Mouse (Mus musculus): ENCODE data around the gene Fbxo47. TPM values are rescaled to one million over a fixed set of nuclear protein-coding genes. Genes with fewer than 3 reads are reported as not detected.
"Not testable (repeated sequence)": the region's sequence is repeated elsewhere in the genome, so short reads cannot be mapped to it uniquely, and the experiment has no call there.

Fbxo47 gene
- polyA plus RNA-seq, 1 experiment from 2014 or later = 0.84 TPM

DNA sequence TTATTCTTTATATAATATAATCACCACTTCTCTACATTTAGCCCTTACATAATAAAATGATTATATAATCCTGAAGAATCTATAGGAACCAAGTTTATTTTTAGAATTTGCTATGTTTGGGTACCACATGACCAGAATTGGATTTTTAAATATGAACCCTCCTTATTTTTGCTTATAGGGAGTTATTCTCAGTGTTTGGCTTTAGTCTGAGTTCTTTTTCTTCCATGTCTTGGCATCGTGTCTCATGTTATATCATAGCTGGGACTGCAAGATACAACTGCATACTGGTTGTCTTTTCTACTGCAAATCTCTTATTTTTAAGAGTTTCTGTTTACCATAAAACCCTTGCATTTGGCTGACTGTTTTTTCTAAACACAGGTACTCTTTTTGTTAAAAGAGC is 9.6 kb downstream of the Fbxo47 start:
- H3K4me3 ChIP-seq = no peak overlapping the region
- H3K36me3 ChIP-seq = no peaks in the 10 kb centered on the region
- H3K9ac ChIP-seq = no peak overlapping the region
- H3K27ac ChIP-seq = no peak overlapping the region
- H3K27me3 ChIP-seq = no peaks in the 10 kb centered on the region
- no peak overlapping the region for H3K4me2 ChIP-seq
- 90% methylated on average over 1 of the region's 1 CpGs for WGBS
- no peaks in the 10 kb centered on the region for H3K9me3 ChIP-seq
- ATAC-seq (ENCODE audit: insufficient number of reproducible peaks, insufficient read depth, low FRiP score, low TSS enrichment, low read depth) = no peak
- H3K4me1 ChIP-seq = no peaks in the 10 kb centered on the region

DNA sequence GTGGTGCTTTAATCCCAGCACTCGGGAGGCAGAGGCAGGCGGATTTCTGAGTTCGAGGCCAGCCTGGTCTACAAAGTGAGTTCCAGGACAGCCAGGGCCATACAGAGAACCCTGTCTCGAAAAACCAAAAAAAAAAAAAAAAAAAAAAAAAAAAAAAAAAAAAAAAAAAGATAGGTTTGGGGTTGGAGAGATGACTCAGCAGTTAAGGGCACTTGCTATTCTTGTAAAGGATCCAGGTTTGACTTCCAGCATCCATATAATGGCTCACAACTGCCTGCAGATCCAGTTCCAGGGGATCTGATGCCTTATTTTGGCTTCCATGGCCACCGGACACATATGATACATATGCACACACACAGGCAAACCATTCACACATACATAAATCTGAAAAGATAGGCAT is 11.6 kb downstream of the Fbxo47 start:
- H3K27ac ChIP-seq; H3K4me3 ChIP-seq; H3K36me3 ChIP-seq; H3K9me3 ChIP-seq; ATAC-seq (ENCODE audit: insufficient number of reproducible peaks, insufficient read depth, low FRiP score, low TSS enrichment, low read depth); H3K4me1 ChIP-seq; H3K4me2 ChIP-seq; H3K9ac ChIP-seq; H3K27me3 ChIP-seq: not testable (repeated sequence)
- 81% methylated on average over 5 of the region's 5 CpGs for WGBS

DNA sequence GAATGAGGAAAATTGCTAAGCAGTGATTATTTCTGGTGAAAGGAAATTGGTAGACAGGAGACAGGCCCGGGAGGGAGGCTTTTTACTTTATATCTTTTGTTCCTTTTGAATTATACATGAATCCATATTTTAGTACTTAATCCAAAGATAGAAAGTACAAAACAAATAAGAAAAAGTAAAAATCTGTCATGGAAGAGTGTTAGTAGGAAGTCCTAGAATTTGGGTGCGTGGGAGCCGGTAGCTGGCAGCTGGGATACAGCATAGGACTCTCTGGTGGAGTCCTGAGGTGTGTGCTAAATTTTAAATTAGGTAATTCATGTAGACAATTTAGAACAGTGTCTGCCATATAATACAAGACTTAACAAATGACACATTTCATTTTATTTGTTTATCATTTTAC is 16.4 kb downstream of the Fbxo47 start:
- Histone ChIP-seq H3K36me3 (no peaks in the 10 kb centered on the region), H3K4me3 (no peak overlapping the region), H3K27ac (no peak overlapping the region), H3K27me3 (no peaks in the 10 kb centered on the region), H3K4me1 (no peaks in the 10 kb centered on the region), H3K9ac (no peak overlapping the region), H3K9me3 (no peaks in the 10 kb centered on the region), H3K4me2 (no peak overlapping the region)
- ATAC-seq (ENCODE audit: insufficient number of reproducible peaks, insufficient read depth, low FRiP score, low TSS enrichment, low read depth) = no peak
- 88% methylated on average over 3 of the region's 3 CpGs for WGBS

DNA sequence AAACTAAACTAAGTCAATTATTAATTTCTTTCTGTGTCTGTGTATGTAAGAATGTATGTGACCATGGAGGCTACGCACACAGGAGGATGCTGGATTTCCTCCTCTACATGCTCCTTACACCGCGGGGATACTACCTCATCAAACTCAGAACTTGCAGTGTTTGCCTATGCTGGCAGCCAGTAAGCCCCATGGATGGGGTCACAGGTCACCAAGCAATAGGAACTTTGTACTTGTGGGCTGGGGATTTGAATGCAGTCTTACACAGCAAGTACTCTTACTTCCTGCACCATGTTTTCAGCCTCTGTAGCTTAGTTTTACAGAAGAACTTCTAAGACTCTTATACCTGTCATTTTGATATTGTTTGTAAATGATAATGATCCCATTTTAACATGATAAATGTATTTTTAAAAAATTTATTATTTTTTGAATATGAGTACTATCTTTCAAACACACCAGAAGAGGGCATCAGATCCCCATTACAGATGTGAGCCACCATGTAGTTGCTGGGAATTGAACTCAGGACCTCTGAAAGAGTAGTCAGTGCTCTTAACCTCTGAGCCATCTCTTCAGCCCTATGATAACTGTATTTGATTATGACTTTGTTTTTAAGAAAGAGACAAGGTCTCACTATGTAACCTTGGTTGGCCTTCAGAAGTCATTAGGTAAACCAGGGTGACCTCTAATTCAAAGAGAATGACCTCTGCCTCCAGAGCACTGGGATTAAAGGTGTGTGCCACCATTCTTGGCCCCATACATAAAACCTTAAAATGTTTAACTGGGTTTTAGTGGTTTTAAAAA is 17.7 kb downstream of the Fbxo47 start:
- H3K27me3 ChIP-seq = no peaks in the 10 kb centered on the region
- ATAC-seq (ENCODE audit: insufficient number of reproducible peaks, insufficient read depth, low FRiP score, low TSS enrichment, low read depth) = no peak
- H3K4me3 ChIP-seq = no peak overlapping the region
- no peak overlapping the region for H3K9ac ChIP-seq
- no peak overlapping the region for H3K27ac ChIP-seq
- H3K36me3 ChIP-seq = no peaks in the 10 kb centered on the region
- H3K4me1 ChIP-seq = no peaks in the 10 kb centered on the region
- no peaks in the 10 kb centered on the region for H3K9me3 ChIP-seq
- H3K4me2 ChIP-seq = no peak overlapping the region
- WGBS = 88% methylated on average over 3 of the region's 3 CpGs

DNA sequence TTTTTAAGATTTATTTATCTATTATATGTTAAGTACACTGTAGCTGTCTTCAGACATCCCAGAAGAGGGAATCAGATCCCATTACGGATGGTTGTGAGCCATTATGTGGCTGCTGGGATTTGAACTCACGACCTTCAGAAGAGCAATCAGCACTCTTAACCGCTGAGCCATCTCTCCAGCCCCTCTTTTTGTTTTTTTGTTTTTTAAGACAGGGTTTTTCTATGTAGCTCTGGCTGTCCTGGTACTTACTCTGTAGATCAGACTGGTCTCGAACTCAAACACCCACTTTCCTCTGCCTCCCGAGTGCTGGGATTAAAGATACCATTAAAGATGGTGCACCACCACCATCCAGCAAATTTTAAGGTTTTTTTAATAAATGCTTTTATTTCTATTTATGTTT is 18.5 kb downstream of the Fbxo47 start:
- Histone ChIP-seq H3K4me2 (no peak overlapping the region), H3K9ac (no peak overlapping the region), H3K4me1 (no peaks in the 10 kb centered on the region), H3K9me3 (no peaks in the 10 kb centered on the region), H3K27me3 (no peaks in the 10 kb centered on the region), H3K36me3 (no peaks in the 10 kb centered on the region), H3K4me3 (no peak overlapping the region), H3K27ac (no peak overlapping the region)
- 88% methylated on average over 5 of the region's 5 CpGs for WGBS
- ATAC-seq (ENCODE audit: insufficient number of reproducible peaks, insufficient read depth, low FRiP score, low TSS enrichment, low read depth) = no peak

DNA sequence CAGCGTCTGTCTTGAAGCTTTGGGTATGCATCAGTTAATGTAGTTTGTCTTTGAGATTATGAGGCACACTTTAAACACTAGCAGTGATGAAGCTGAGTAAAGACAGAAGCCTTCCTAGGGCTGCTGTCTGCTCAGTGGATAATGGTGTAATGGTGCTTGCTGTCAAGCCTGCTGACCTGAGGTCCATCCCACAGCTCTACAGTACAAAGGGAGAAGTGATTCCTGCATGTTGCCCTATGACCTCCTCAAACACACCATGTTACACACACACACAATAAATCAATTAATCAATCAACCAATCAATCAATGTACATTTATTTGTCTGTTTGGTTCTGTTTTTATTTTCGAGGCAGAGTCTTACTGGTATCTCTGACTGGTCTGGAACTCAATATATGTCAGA is 21.8 kb downstream of the Fbxo47 start:
- no peak for ATAC-seq (ENCODE audit: insufficient number of reproducible peaks, insufficient read depth, low FRiP score, low TSS enrichment, low read depth)
- 72% methylated on average over 2 of the region's 2 CpGs for WGBS

DNA sequence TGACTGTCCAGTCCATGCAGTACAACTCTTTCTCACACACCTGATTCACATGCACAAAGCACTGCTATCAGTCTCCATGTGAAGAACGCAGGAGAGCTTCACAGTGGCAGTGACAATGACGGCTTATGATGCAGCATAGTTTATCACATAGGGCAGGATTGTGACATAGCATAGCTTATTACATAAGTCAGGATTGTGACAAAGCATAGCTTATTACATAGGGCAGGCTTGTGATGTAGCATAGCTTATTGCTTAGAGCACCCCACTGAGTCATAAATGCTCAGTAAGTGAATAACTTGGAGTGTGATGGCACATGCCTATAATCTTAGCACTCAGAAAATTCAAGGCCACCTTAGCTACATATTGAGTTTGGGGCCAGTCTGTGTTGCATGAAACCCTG is 28.5 kb downstream of the Fbxo47 start:
- Histone ChIP-seq H3K9me3 (no peaks in the 10 kb centered on the region), H3K9ac (no peak overlapping the region)
- WGBS = 89% methylated on average over 2 of the region's 2 CpGs

More for the DNA sequence above, 21.8 kb downstream of the Fbxo47 start:
- Histone ChIP-seq H3K4me3 (no peak overlapping the region), H3K4me1 (no peaks in the 10 kb centered on the region), H3K9ac (no peak overlapping the region), H3K27ac (no peak overlapping the region), H3K4me2 (no peak overlapping the region), H3K9me3 (no peaks in the 10 kb centered on the region), H3K36me3 (no peaks in the 10 kb centered on the region), H3K27me3 (no peaks in the 10 kb centered on the region)

DNA sequence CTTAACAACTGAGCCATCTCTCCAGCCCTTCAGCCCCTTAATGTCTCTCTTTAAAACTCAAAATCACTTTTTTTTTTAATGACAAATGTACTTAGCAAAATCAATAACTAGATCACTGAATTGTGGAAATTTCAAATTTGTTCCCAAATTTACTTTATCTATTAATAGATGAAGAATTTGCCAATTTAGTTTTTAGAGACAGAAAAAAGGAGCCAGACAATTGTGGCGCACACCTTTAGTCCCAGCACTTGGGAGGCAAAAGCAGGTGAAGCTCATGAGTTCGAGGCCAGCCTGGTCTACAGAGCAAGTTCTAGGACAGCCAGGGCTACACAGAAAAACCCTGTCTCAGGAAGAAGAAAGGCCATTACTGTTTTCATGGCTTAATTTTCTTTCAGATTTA is 32.4 kb downstream of the Fbxo47 start:
- Histone ChIP-seq H3K9me3 (no peaks in the 10 kb centered on the region), H3K4me3 (no peak overlapping the region), H3K36me3 (no peaks in the 10 kb centered on the region), H3K4me2 (no peak overlapping the region), H3K27ac (no peak overlapping the region), H3K27me3 (no peaks in the 10 kb centered on the region), H3K9ac (no peak overlapping the region), H3K4me1 (no peaks in the 10 kb centered on the region)
- ATAC-seq (ENCODE audit: insufficient number of reproducible peaks, insufficient read depth, low FRiP score, low TSS enrichment, low read depth) = no peak
- WGBS = 89% methylated on average over 2 of the region's 2 CpGs

More for the DNA sequence above, 28.5 kb downstream of the Fbxo47 start:
- no peak overlapping the region for H3K4me2 ChIP-seq
- no peaks in the 10 kb centered on the region for H3K27me3 ChIP-seq
- H3K4me1 ChIP-seq = no peaks in the 10 kb centered on the region
- no peaks in the 10 kb centered on the region for H3K36me3 ChIP-seq
- H3K4me3 ChIP-seq = no peak overlapping the region
- ATAC-seq (ENCODE audit: insufficient number of reproducible peaks, insufficient read depth, low FRiP score, low TSS enrichment, low read depth) = no peak
- H3K27ac ChIP-seq = no peak overlapping the region

DNA sequence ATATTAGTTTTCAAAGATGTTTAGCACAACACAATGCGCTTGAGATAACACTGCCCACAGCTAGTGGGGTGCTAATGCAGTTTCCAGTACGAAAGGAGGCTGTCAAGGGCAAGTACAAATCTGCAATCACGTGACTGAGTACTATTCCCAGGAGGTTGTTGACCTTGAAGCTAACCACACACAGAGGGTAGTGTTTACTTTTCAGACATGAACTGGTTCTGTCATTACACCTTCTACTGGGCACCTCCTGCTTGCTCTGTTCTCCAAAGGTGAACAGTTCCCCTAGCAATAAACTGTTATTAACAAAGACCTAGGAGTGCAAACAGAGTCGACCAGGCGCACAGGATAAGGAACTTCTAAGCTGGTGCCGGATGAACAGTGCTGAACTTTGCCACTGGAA is 33.6 kb downstream of the Fbxo47 start:
- Histone ChIP-seq H3K36me3 (no peaks in the 10 kb centered on the region), H3K9ac (no peak overlapping the region), H3K4me2 (no peak overlapping the region), H3K27ac (no peak overlapping the region), H3K9me3 (no peaks in the 10 kb centered on the region), H3K27me3 (no peaks in the 10 kb centered on the region), H3K4me3 (no peak overlapping the region), H3K4me1 (no peaks in the 10 kb centered on the region)
- WGBS = 63% methylated on average over 6 of the region's 6 CpGs
- no peak for ATAC-seq (ENCODE audit: insufficient number of reproducible peaks, insufficient read depth, low FRiP score, low TSS enrichment, low read depth)

DNA sequence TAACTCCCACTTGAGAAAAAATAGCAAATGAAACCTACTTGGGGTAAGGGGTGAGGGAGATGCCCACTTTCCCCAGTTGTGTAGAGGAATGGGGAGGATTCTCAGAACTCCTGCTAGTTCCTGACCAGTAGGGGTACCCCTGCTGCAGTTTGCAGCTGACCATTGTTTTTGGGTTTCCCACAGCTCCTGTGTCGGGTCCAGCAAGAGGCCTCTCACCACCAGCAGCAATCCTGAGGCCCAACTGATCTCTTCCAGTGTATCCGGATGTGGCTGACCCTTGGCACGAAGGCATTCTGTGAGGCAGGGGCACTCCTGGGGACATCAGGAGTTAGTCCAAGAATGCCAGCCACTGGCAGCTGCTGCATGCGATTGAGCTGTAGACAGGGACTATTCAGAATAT is 42.0 kb downstream of the Fbxo47 start:
- Histone ChIP-seq H3K27me3 (no peaks in the 10 kb centered on the region), H3K27ac (peak overlapping the region; percentile 30), H3K36me3 (peaks cover 15% of the 10 kb centered on the region), H3K4me1 (peaks cover 16% of the 10 kb centered on the region; the same call in 1 of the 2 replicates), H3K4me2 (peak overlapping the region; percentile 59), H3K9me3 (no peaks in the 10 kb centered on the region), H3K4me3 (peak overlapping the region; percentile 50), H3K9ac (peak overlapping the region; percentile 54)
- ATAC-seq (ENCODE audit: insufficient number of reproducible peaks, insufficient read depth, low FRiP score, low TSS enrichment, low read depth) = no peak
- WGBS = 40% methylated on average over 4 of the region's 4 CpGs

DNA sequence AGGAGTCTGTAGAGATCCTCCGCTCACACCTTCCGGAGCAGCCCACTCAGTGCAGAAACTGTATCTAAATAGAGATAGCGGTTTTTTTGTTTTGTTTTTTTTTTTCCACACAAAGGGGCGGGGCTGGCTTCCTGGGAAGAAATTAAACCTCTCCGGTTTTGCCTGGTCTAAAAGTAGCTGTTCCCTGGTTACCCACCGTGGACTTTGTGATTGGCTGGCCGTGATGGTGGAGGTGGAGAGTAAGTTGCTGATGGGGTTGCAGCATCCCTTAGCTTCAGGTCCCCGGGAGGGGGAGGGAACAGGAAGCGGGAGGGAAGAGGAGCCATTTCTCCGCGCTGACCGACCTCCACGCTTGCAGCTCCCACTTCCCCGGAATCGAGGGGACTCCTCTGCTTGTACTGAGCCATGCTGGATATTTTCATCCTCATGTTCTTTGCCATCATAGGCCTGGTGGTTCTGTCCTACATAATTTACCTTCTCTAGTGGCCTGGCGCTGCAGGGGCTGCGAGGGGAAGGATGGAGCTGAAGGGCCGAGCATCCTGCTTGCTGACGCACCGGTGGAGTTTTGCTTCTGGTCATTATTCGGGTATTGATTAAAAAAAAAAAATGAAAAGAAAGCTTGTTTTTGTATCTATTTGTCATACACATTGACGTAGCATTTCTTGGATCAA is 42.8 kb downstream of the Fbxo47 start:
- Histone ChIP-seq H3K4me1 (peaks cover 16% of the 10 kb centered on the region; the same call in 1 of the 2 replicates), H3K27me3 (no peaks in the 10 kb centered on the region), H3K4me2 (peak overlapping the region; percentile 59), H3K36me3 (peaks cover 24% of the 10 kb centered on the region), H3K4me3 (peak overlapping the region; percentile 50), H3K9ac (peak overlapping the region; percentile 69), H3K9me3 (no peaks in the 10 kb centered on the region), H3K27ac (peak overlapping the region; percentile 85)
- peak; percentile 75; the same call in 1 of the 2 replicates for ATAC-seq (ENCODE audit: insufficient number of reproducible peaks, insufficient read depth, low FRiP score, low TSS enrichment, low read depth)
- WGBS = 1% methylated on average over 22 of the region's 22 CpGs

DNA sequence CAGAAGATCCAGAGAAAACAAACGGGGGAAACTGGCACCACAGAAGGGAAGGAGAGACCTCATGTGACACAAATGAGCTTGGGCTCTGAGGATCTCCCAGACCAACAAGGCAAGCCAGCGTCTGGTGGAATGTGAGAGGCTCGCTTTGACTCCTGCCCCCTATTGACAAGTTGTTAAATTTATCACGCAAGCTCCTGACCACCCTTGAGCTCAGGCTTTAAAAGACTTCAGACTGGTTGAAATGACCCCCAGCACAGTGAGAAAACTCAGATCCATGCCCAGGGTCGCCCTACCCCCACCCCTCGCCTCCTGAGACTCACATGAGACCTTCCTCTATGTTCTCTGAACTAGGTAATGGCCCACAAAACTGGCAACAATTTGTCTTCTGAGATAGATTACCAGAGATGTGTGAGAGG is 43.4 kb downstream of the Fbxo47 start, which contains the start of gene B230217C12Rik:
B230217C12Rik (plus strand) TSS at position 242 of the 416 bp plus-strand sequence.
- H3K4me3 ChIP-seq = peak within 1 kb of the TSS; percentile 50
- no peaks in the 10 kb centered on the region for H3K27me3 ChIP-seq
- peak within 1 kb of the TSS; percentile 85 for H3K27ac ChIP-seq
- peaks cover 30% of the 10 kb centered on the region for H3K36me3 ChIP-seq
- H3K9ac ChIP-seq = peak within 1 kb of the TSS; percentile 69
- ATAC-seq (ENCODE audit: insufficient number of reproducible peaks, insufficient read depth, low FRiP score, low TSS enrichment, low read depth) = no peak; the same call in 1 of the 2 replicates
- 2% methylated on average over 6 of the region's 6 CpGs for WGBS
- H3K9me3 ChIP-seq = no peaks in the 10 kb centered on the region
- peak within 1 kb of the TSS; percentile 59 for H3K4me2 ChIP-seq
- peaks cover 16% of the 10 kb centered on the region; the same call in 1 of the 2 replicates for H3K4me1 ChIP-seq
